Mouse (Mus musculus): ENCODE results near the gene Kif28.
"Not testable (repeated sequence)": the region's sequence is repeated elsewhere in the genome, so short reads cannot be mapped to it uniquely, and the experiment has no call there.

Gene Kif28

DNA sequence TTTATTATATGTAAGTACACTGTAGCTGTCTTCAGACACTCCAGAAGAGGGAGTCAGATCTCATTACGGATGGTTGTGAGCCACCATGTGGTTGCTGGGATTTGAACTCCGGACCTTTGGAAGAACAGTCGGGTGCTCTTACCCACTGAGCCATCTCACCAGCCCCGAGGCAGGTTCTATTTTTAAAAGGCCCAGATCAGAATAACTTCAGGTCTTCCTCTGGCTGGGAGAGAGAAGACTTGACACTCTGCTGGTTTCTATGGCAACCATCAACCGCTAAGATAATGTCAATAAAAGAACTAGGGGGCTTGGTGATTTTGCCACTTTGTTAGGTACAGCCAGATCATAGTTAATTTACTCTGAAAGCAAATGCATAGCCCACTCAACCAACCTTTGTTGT lies 96.4 kb downstream of the Kif28 start:
- not testable (repeated sequence) for DNase-seq (ENCODE audit: low read depth, low spot score)

DNA sequence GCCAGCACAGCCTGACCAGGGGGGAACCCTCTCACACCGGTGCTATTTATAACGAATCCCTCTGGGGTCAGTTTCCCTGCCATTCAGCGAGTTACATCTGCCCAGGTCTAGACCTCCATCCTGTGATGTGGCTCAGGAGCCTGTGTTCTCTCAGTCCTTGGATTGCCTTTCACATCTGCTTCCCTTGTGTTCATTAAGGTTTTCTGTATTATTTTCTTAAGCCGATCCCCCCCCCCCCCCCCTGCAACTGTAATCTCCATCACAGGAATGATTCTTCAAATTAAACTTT lies 99.1 kb downstream of the Kif28 start:
- no peak for DNase-seq (ENCODE audit: low read depth, low spot score)

Data from retina, adult 2 months (tissue).